29 mouse cellular contexts compared by ENCODE assay signal in genomic region chr2:33047360-33047759, GRCm38 (mm10).
A peak's percentile ranks its signal among the peaks of the same experiment; 100 is the strongest.
DNase-seq lines count a peak whose midpoint lies in the region; ATAC-seq and TF ChIP-seq lines count a peak whose summit lies in the region.
"Had no signal": no experiment of that assay in that cellular context is flagged by ENCODE, and none has a peak within 500 bp of the region (broad histone marks: within the 10 kb centered on the region; RNA-seq: fewer than 3 reads in every experiment).

No protein-coding gene starts in this region.

- no peak overlapping the region for H3K27ac ChIP-seq in embryonic facial prominence, embryonic 14.5 days (replicated peaks; ENCODE audit: low read depth, low read length)
- no peak overlapping the region for H3K27ac ChIP-seq in embryonic facial prominence, embryonic 10.5 days (replicated peaks)
- H3K27ac ChIP-seq in heart, embryonic 13.5 days (replicated peaks): peak overlapping the region; percentile 66
- H3K27ac ChIP-seq in heart, adult 2 months: no peak overlapping the region
- H3K27ac ChIP-seq in left cerebral cortex, adult 2 months: 0 out of 2 replicates have a peak overlapping the region, but pooled peaks have one; percentile 15
- H3K27ac ChIP-seq: gastrocnemius, adult 2 months; hindbrain, embryonic 10.5 days; hindbrain, embryonic 15.5 days; kidney, embryonic 15.5 days; limb, embryonic 13.5 days; midbrain, embryonic 12.5 days; neural tube, embryonic 13.5 days had no signal

- H3K9me3 ChIP-seq in embryonic facial prominence, embryonic 14.5 days (ENCODE audit: control insufficient read depth, low read length): no peaks in the 10 kb centered on the region
- H3K9me3 ChIP-seq in embryonic facial prominence, embryonic 10.5 days: no peaks in the 10 kb centered on the region
- no peaks in the 10 kb centered on the region for H3K9me3 ChIP-seq in heart, embryonic 13.5 days
- H3K9me3 ChIP-seq: G1E; hindbrain, embryonic 10.5 days; hindbrain, embryonic 15.5 days; kidney, embryonic 15.5 days; limb, embryonic 13.5 days; megakaryocyte, embryonic 14.5 days; midbrain, embryonic 12.5 days; neural tube, embryonic 13.5 days had no signal

- H3K79me2 ChIP-seq in heart, adult 2 months (replicated peaks; ENCODE audit: control insufficient read depth, insufficient read depth, low read length): no peaks in the 10 kb centered on the region
- no peaks in the 10 kb centered on the region for H3K79me2 ChIP-seq in myocyte (ENCODE audit: control insufficient read depth, insufficient read depth)

- no peak for DNase-seq in embryonic facial prominence, embryonic 14.5 days (ENCODE audit: low spot score)
- no peak for DNase-seq in embryonic facial prominence, embryonic 10.5 days (ENCODE audit: low spot score)
- no peak for DNase-seq in heart, adult 2 months
- DNase-seq in left cerebral cortex, adult 2 months (ENCODE audit: extremely low spot score in 1 of 2, low spot score in 2 of 2): no peak
- no peak for DNase-seq in left cerebral cortex, adult 18-20 months (ENCODE audit: low spot score in 2 of 2)
- no peak for DNase-seq in gastrocnemius, postnatal 14 days
- DNase-seq: adrenal gland, adult 2 months; adrenal gland, postnatal 36 days; cerebellum, adult 2 months; cerebellum, postnatal 14 days; gastrocnemius, adult 2 months; kidney, adult 11 months; kidney, postnatal 36 days; lung, postnatal 4 days; right cerebral cortex, postnatal 4 days had no signal

- no peaks in the 10 kb centered on the region for H3K4me1 ChIP-seq in embryonic facial prominence, embryonic 14.5 days (ENCODE audit: control insufficient read depth, insufficient read depth, low read length)
- peaks cover 4% of the 10 kb centered on the region; the same call in 1 of the 2 replicates for H3K4me1 ChIP-seq in embryonic facial prominence, embryonic 10.5 days
- peaks cover 39% of the 10 kb centered on the region for H3K4me1 ChIP-seq in heart, embryonic 13.5 days
- H3K4me1 ChIP-seq in heart, adult 2 months (ENCODE audit: control insufficient read depth, insufficient read depth, low read length): peaks cover 2% of the 10 kb centered on the region
- H3K4me1 ChIP-seq: hindbrain, embryonic 15.5 days; kidney, embryonic 15.5 days; limb, embryonic 13.5 days; midbrain, embryonic 12.5 days had no signal

- no peaks in the 10 kb centered on the region for H3K36me3 ChIP-seq in embryonic facial prominence, embryonic 14.5 days (ENCODE audit: control insufficient read depth, insufficient read depth, low read length)
- no peaks in the 10 kb centered on the region for H3K36me3 ChIP-seq in embryonic facial prominence, embryonic 10.5 days (replicated peaks)
- H3K36me3 ChIP-seq in heart, embryonic 13.5 days: no peaks in the 10 kb centered on the region
- H3K36me3 ChIP-seq in heart, adult 2 months (ENCODE audit: control insufficient read depth, insufficient read depth, low read length): no peaks in the 10 kb centered on the region
- H3K36me3 ChIP-seq in myocyte (ENCODE audit: control insufficient read depth, insufficient read depth): no peaks in the 10 kb centered on the region
- H3K36me3 ChIP-seq: G1E; hindbrain, embryonic 10.5 days; kidney, embryonic 15.5 days; limb, embryonic 13.5 days; midbrain, embryonic 12.5 days; neural tube, embryonic 13.5 days had no signal

- no peak overlapping the region for H3K4me3 ChIP-seq in embryonic facial prominence, embryonic 14.5 days (ENCODE audit: low read depth, low read length)
- H3K4me3 ChIP-seq in embryonic facial prominence, embryonic 10.5 days: no peak overlapping the region
- H3K4me3 ChIP-seq in heart, embryonic 13.5 days: no peak overlapping the region
- no peak overlapping the region for H3K4me3 ChIP-seq in heart, adult 2 months
- no peak overlapping the region for H3K4me3 ChIP-seq in left cerebral cortex, adult 2 months
- H3K4me3 ChIP-seq in myocyte: no peak overlapping the region
- H3K4me3 ChIP-seq: gastrocnemius, adult 2 months; hindbrain, embryonic 10.5 days; hindbrain, embryonic 15.5 days; kidney, embryonic 15.5 days; limb, embryonic 13.5 days; midbrain, embryonic 12.5 days; neural tube, embryonic 13.5 days had no signal

- no peak for TF ChIP-seq CTCF in heart, adult 2 months (IDR thresholded peaks at IDR 0.05)
- no peak for TF ChIP-seq CTCF in left cerebral cortex, adult 2 months (IDR thresholded peaks at IDR 0.05)

- no peak for TF ChIP-seq EP300 in heart, adult 2 months (IDR thresholded peaks at IDR 0.05; ENCODE audit: insufficient read depth, low read depth, low read length)

- no peak for TF ChIP-seq POLR2A in heart, adult 2 months (IDR thresholded peaks at IDR 0.05; ENCODE audit: insufficient read depth, low read depth, low read length)
- no peak for TF ChIP-seq POLR2A in myocyte (IDR thresholded peaks at IDR 0.05; ENCODE audit: insufficient read length, low read depth)

- H3ac ChIP-seq in myocyte (ENCODE audit: control insufficient read depth, insufficient read length): no peak overlapping the region

- no peak overlapping the region for H3K9ac ChIP-seq in embryonic facial prominence, embryonic 14.5 days (ENCODE audit: low read depth, low read length)
- no peak overlapping the region for H3K9ac ChIP-seq in heart, embryonic 13.5 days
- H3K9ac ChIP-seq in heart, adult 2 months (ENCODE audit: low read depth, low read length): no peak overlapping the region
- H3K9ac ChIP-seq: hindbrain, embryonic 15.5 days; kidney, embryonic 15.5 days; limb, embryonic 13.5 days; midbrain, embryonic 12.5 days; neural tube, embryonic 13.5 days had no signal

- H3K27me3 ChIP-seq in embryonic facial prominence, embryonic 14.5 days (replicated peaks; ENCODE audit: control insufficient read depth, insufficient read depth, low read length): no peaks in the 10 kb centered on the region
- no peaks in the 10 kb centered on the region for H3K27me3 ChIP-seq in embryonic facial prominence, embryonic 10.5 days (replicated peaks; ENCODE audit: low read depth, poor library complexity, severe bottlenecking)
- no peaks in the 10 kb centered on the region for H3K27me3 ChIP-seq in heart, embryonic 13.5 days (replicated peaks)
- no peaks in the 10 kb centered on the region for H3K27me3 ChIP-seq in heart, adult 2 months (ENCODE audit: control insufficient read depth, insufficient read depth, low read length)
- H3K27me3 ChIP-seq in myocyte (ENCODE audit: control insufficient read depth, insufficient read depth, insufficient read length): no peaks in the 10 kb centered on the region
- H3K27me3 ChIP-seq: hindbrain, embryonic 15.5 days; kidney, embryonic 15.5 days; limb, embryonic 13.5 days; midbrain, embryonic 12.5 days; neural tube, embryonic 13.5 days had no signal

- H3K4me2 ChIP-seq in embryonic facial prominence, embryonic 14.5 days (ENCODE audit: low read depth, low read length): no peak overlapping the region
- H3K4me2 ChIP-seq in heart, embryonic 13.5 days: no peak overlapping the region
- peak overlapping the region; percentile 33 for H3K4me2 ChIP-seq in myocyte (ENCODE audit: low read depth)
- H3K4me2 ChIP-seq: hindbrain, embryonic 15.5 days; kidney, embryonic 15.5 days; limb, embryonic 13.5 days; liver, embryonic 11.5 days; midbrain, embryonic 12.5 days; neural tube, embryonic 13.5 days had no signal

- intact Hi-C loops in heart, adult 2 months (cut with DNase I): no loop called here
- intact Hi-C loops in left cerebral cortex, adult 2 months (cut with DNase I): no loop called here
- intact Hi-C loops in gastrocnemius, postnatal 14 days (cut with DNase I; ENCODE audit: low total_unique reads): no loop called here

- 54% methylated on average over 3 of the region's 3 CpGs for WGBS in embryonic facial prominence, embryonic 14.5 days
- WGBS in embryonic facial prominence, embryonic 10.5 days: 73% methylated on average over 3 of the region's 3 CpGs
- 33% methylated on average over 3 of the region's 3 CpGs for WGBS in heart, embryonic 13.5 days
- 47% methylated on average over 3 of the region's 3 CpGs for WGBS in heart, adult 2 months

- ATAC-seq in embryonic facial prominence, embryonic 14.5 days (ENCODE audit: low read depth): peak; percentile 26; the same call in 1 of the 2 replicates
- ATAC-seq in heart, embryonic 13.5 days (ENCODE audit: extremely low read depth, insufficient number of reproducible peaks, low FRiP score, low TSS enrichment): no peak
- ATAC-seq: activated CD4-positive, CD25-positive, alpha-beta regulatory T cell, adult 4 months; forebrain, embryonic 14.5 days; inflammation-experienced regulatory T-cells, adult 6 months had no signal

TF ChIP-seq in myocyte, 11 proteins besides CTCF, POLR2A, EP300 and RAD21:
- TF ChIP-seq MYOG (IDR thresholded peaks at IDR 0.05; ENCODE audit: control insufficient read depth in 1 of 3, insufficient read depth in 1 of 3, insufficient read length in 2 of 3, low read depth in 2 of 3): no peak
- no peak for TF ChIP-seq MAX (IDR thresholded peaks at IDR 0.05; ENCODE audit: low read depth)
- TF ChIP-seq USF1 (IDR thresholded peaks at IDR 0.05; ENCODE audit: low read depth): no peak
- TF ChIP-seq MYOD1 (IDR thresholded peaks at IDR 0.05; ENCODE audit: control insufficient read depth in 1 of 3, insufficient read length in 2 of 3, low read depth in 2 of 3): no peak
- TF ChIP-seq TCF3 (IDR thresholded peaks at IDR 0.05; ENCODE audit: insufficient read length, low read depth): no peak

Comparison
In these comparisons a context has a peak if more than half of its experiments do, and no peak if none do; other contexts are left out.
1. H3K27ac ChIP-seq: peak in heart, embryonic 13.5 days (single experiment) and left cerebral cortex, adult 2 months (single experiment); none in embryonic facial prominence, embryonic 14.5 days (single experiment), embryonic facial prominence, embryonic 10.5 days (single experiment) and heart, adult 2 months (single experiment).